Mouse (Mus musculus) forebrain, embryonic 11.5 days (tissue): ENCODE measurements around the gene Zfp513. TPM values are rescaled to one million over a fixed set of nuclear protein-coding genes. Genes with fewer than 3 reads are reported as not detected.
A peak's percentile ranks its signal among the peaks of the same experiment; 100 is the strongest.
"Not testable (repeated sequence)": the region's sequence is repeated elsewhere in the genome, so short reads cannot be mapped to it uniquely, and the experiment has no call there.

Experiments used
- ATAC-seq: fragments of 200-750 bp; cut with Nextera tagmentation; replicated peaks from 2 replicates; pipeline ENCODE4 v1.8.0; 2017; ENCODE audit warnings: moderate TSS enrichment; ENCODE audit not compliant: low FRiP score
- DNase-seq: peaks from one replicate; pipeline ENCODE4 v3.0.0-alpha.2; 2017; ENCODE audit warnings: low spot score
- H3K27ac ChIP-seq: fragments of 300-500 bp; sonication (generic); 2 replicates; pipeline ENCODE4 v1.5.1; 2014; ENCODE audit warnings: low read depth, low read length
- H3K27me3 ChIP-seq: fragments of 300-500 bp; sonication (generic); 2 replicates; pipeline ENCODE4 v1.6.1; 2014; ENCODE audit warnings: mild to moderate bottlenecking, low read length, mixed read lengths; ENCODE audit not compliant: control insufficient read depth, insufficient read depth
- H3K36me3 ChIP-seq: fragments of 300-500 bp; sonication (generic); 2 replicates; pipeline ENCODE4 v1.6.1; 2014; ENCODE audit warnings: mild to moderate bottlenecking, low read length, moderate library complexity, mixed read lengths; ENCODE audit not compliant: control insufficient read depth, insufficient read depth
- H3K4me1 ChIP-seq: fragments of 300-500 bp; sonication (generic); replicated peaks from 2 replicates; pipeline ENCODE4 v1.6.1; 2014; ENCODE audit warnings: low read length, mixed read lengths; ENCODE audit not compliant: control insufficient read depth, insufficient read depth
- H3K4me2 ChIP-seq: fragments of 300-500 bp; sonication (generic); 2 replicates; pipeline ENCODE4 v1.6.1; 2014; ENCODE audit warnings: low read depth, mild to moderate bottlenecking, low read length, moderate library complexity, mixed read lengths; ENCODE audit not compliant: severe bottlenecking
- H3K4me3 ChIP-seq: fragments of 300-500 bp; sonication (generic); 2 replicates; pipeline ENCODE4 v1.5.1; 2014; ENCODE audit warnings: low read depth, low read length
- H3K9ac ChIP-seq: fragments of 300-500 bp; sonication (generic); 2 replicates; pipeline ENCODE4 v1.6.1; 2014; ENCODE audit warnings: low read length
- H3K9me3 ChIP-seq: fragments of 300-500 bp; sonication (generic); 2 replicates; pipeline ENCODE4 v1.6.1; 2016; ENCODE audit warnings: low read length, mixed read lengths; ENCODE audit not compliant: control insufficient read depth
- WGBS: fragments of 180-500 bp; shearing (Covaris S2); extraction: QIAGEN DNeasy Blood & Tissue Kit; methylation state at CpG from one replicate; pipeline ENCODE4 v1.1.7; 2014; 5-methylcytosine and 5-hydroxymethylcytosine counted together
- polyA plus RNA-seq: library from polyadenylated mRNA; unstranded; fragments of >200 nt; fragmentation: Nextera tagmentation; extraction: Ambion mirVana; gene quantifications from 2 replicates; pipeline ENCODE4 v1.2.1, GENCODE M21; 2014

The Zfp513 gene
- polyA plus RNA-seq, 1 experiment from 2014 or later, result 10.0 TPM

GRCm38 (mm10) chr5:31222696-31223095 is 20.6 kb upstream of the Zfp513 start:
- Histone ChIP-seq H3K4me1 (no peaks in the 10 kb centered on the region; the same call in 1 of the 2 replicates), H3K9ac (no peak overlapping the region), H3K9me3 (no peaks in the 10 kb centered on the region), H3K36me3 (no peaks in the 10 kb centered on the region), H3K27me3 (no peaks in the 10 kb centered on the region), H3K27ac (no peak overlapping the region), H3K4me2 (no peak overlapping the region), H3K4me3 (no peak overlapping the region)
- DNase-seq (no peak), ATAC-seq (no peak)
- WGBS, result 95% methylated on average over 9 of the region's 9 CpGs

GRCm38 (mm10) chr5:31221304-31221945 is 19.3 kb upstream of the Zfp513 start:
- WGBS, result 14% methylated on average over 11 of the region's 11 CpGs

GRCm38 (mm10) chr5:31220448-31221303 is 18.6 kb upstream of the Zfp513 start, which contains the start of gene Ppm1g:
TSS of gene Ppm1g (minus strand) at chr5:31220687.
- no peaks in the 10 kb centered on the region for H3K27me3 ChIP-seq
- no peaks in the 10 kb centered on the region for H3K36me3 ChIP-seq
- ATAC-seq (peak; percentile 96), DNase-seq (peak; percentile 99)
- H3K4me3 ChIP-seq, result peak within 1 kb of the TSS; percentile 95
- under 1% methylated on average over 68 of the region's 70 CpGs for WGBS
- H3K9ac ChIP-seq, result peak within 1 kb of the TSS; percentile 92
- no peaks in the 10 kb centered on the region for H3K9me3 ChIP-seq
- H3K27ac ChIP-seq, result peak within 1 kb of the TSS; percentile 86
- no peaks in the 10 kb centered on the region; the same call in 1 of the 2 replicates for H3K4me1 ChIP-seq
- peak within 1 kb of the TSS; percentile 81 for H3K4me2 ChIP-seq

More at GRCm38 (mm10) chr5:31221304-31221945, 19.3 kb upstream of the Zfp513 start:
- Histone ChIP-seq H3K27me3 (no peaks in the 10 kb centered on the region), H3K9me3 (no peaks in the 10 kb centered on the region), H3K4me2 (peak overlapping the region; percentile 81), H3K4me3 (peak overlapping the region; percentile 95), H3K4me1 (no peaks in the 10 kb centered on the region; the same call in 1 of the 2 replicates), H3K27ac (peak overlapping the region; percentile 86), H3K36me3 (no peaks in the 10 kb centered on the region), H3K9ac (peak overlapping the region; percentile 92)
- ATAC-seq (peak; percentile 12; the same call in 1 of the 2 replicates), DNase-seq (peak; percentile 73)

GRCm38 (mm10) chr5:31219911-31220447 is 17.9 kb upstream of the Zfp513 start:
- under 1% methylated on average over 30 of the region's 40 CpGs for WGBS
- no peaks in the 10 kb centered on the region for H3K27me3 ChIP-seq
- peak overlapping the region; percentile 95 for H3K4me3 ChIP-seq
- DNase-seq, result no peak
- peak overlapping the region; percentile 81 for H3K4me2 ChIP-seq
- peak; percentile 82 for ATAC-seq
- no peaks in the 10 kb centered on the region for H3K9me3 ChIP-seq
- peak overlapping the region; percentile 92 for H3K9ac ChIP-seq
- no peaks in the 10 kb centered on the region for H3K36me3 ChIP-seq
- no peaks in the 10 kb centered on the region; the same call in 1 of the 2 replicates for H3K4me1 ChIP-seq
- peak overlapping the region; percentile 85 for H3K27ac ChIP-seq

- Histone ChIP-seq H3K4me2 (peak overlapping the region; percentile 81), H3K4me3 (peak overlapping the region; percentile 95), H3K27me3 (no peaks in the 10 kb centered on the region), H3K36me3 (no peaks in the 10 kb centered on the region), H3K9me3 (no peaks in the 10 kb centered on the region), H3K4me1 (no peaks in the 10 kb centered on the region; the same call in 1 of the 2 replicates), H3K27ac (peak overlapping the region; percentile 85; the same call in 1 of the 2 replicates), H3K9ac (peak overlapping the region; percentile 92)
- DNase-seq (no peak), ATAC-seq (no peak)
- 2% methylated on average over 11 of the region's 11 CpGs for WGBS
These were observed 17.4 kb upstream of the Zfp513 start for GRCm38 (mm10) chr5:31219474-31219873.

- DNase-seq, result no peak
- Histone ChIP-seq H3K36me3 (no peaks in the 10 kb centered on the region), H3K27ac (no peak overlapping the region), H3K4me2 (peak overlapping the region; percentile 81), H3K9ac (0 out of 2 replicates have a peak overlapping the region, but pooled peaks have one; percentile 29), H3K4me3 (peak overlapping the region; percentile 95), H3K4me1 (no peaks in the 10 kb centered on the region; the same call in 1 of the 2 replicates), H3K27me3 (no peaks in the 10 kb centered on the region), H3K9me3 (no peaks in the 10 kb centered on the region)
- no peak for ATAC-seq
- WGBS, result 2% methylated on average over 2 of the region's 2 CpGs
These were observed 17.0 kb upstream of the Zfp513 start for GRCm38 (mm10) chr5:31219070-31219469.

- DNase-seq (no peak), ATAC-seq (no peak)
- Histone ChIP-seq H3K27me3 (no peaks in the 10 kb centered on the region), H3K27ac (no peak overlapping the region), H3K4me2 (no peak overlapping the region), H3K36me3 (no peaks in the 10 kb centered on the region), H3K4me3 (no peak overlapping the region), H3K9me3 (no peaks in the 10 kb centered on the region), H3K9ac (no peak overlapping the region), H3K4me1 (no peaks in the 10 kb centered on the region; the same call in 1 of the 2 replicates)
- WGBS, result 76% methylated on average over 7 of the region's 7 CpGs
These were observed 16.2 kb upstream of the Zfp513 start for GRCm38 (mm10) chr5:31218294-31218693.

GRCm38 (mm10) chr5:31216554-31216953 is 14.5 kb upstream of the Zfp513 start:
- not testable (repeated sequence) for H3K4me1 ChIP-seq, H3K9ac ChIP-seq, H3K36me3 ChIP-seq, H3K27me3 ChIP-seq, H3K9me3 ChIP-seq, H3K4me3 ChIP-seq, ATAC-seq, H3K27ac ChIP-seq, DNase-seq, H3K4me2 ChIP-seq
- WGBS, result 89% methylated on average over 6 of the region's 6 CpGs
